Mouse (Mus musculus) kidney, postnatal 0 days (tissue): ENCODE results near the gene Keap1. TPM values are rescaled to one million over a fixed set of nuclear protein-coding genes. Genes with fewer than 3 reads are reported as not detected.

ENCODE experiments used
- ATAC-seq: fragments of 200-750 bp; cut with Nextera tagmentation; replicated peaks from 2 replicates; pipeline ENCODE4 v1.8.0; 2017; ENCODE audit warnings: low read depth, moderate number of reproducible peaks, moderate TSS enrichment, moderate library complexity; ENCODE audit not compliant: low FRiP score
- DNase-seq: peaks from one replicate; pipeline ENCODE4 v3.0.0-alpha.2; 2016; ENCODE audit warnings: low spot score
- H3K27ac ChIP-seq: fragments of 300-500 bp; sonication (generic); 2 replicates; pipeline ENCODE4 v1.5.1; 2014; ENCODE audit warnings: mild to moderate bottlenecking
- H3K27me3 ChIP-seq: fragments of 300-500 bp; sonication (generic); 2 replicates; pipeline ENCODE4 v1.6.1; 2014; ENCODE audit warnings: low read length, mixed read lengths; ENCODE audit not compliant: insufficient read depth
- H3K36me3 ChIP-seq: fragments of 300-500 bp; sonication (generic); 2 replicates; pipeline ENCODE4 v1.6.1; 2014; ENCODE audit warnings: low read length, mixed read lengths; ENCODE audit not compliant: insufficient read depth
- H3K4me1 ChIP-seq: fragments of 300-500 bp; sonication (generic); replicated peaks from 2 replicates; pipeline ENCODE4 v1.6.1; 2014; ENCODE audit warnings: antibody characterized with exemption, low read length, mixed read lengths; ENCODE audit not compliant: insufficient read depth
- H3K4me2 ChIP-seq: fragments of 300-500 bp; sonication (generic); 2 replicates; pipeline ENCODE4 v1.6.1; 2014; ENCODE audit warnings: mild to moderate bottlenecking, low read length, moderate library complexity, mixed read lengths
- H3K4me3 ChIP-seq: fragments of 300-500 bp; sonication (generic); replicated peaks from 2 replicates; pipeline ENCODE4 v1.5.1; 2014; ENCODE audit warnings: low read depth, low read length
- H3K9ac ChIP-seq: fragments of 300-500 bp; sonication (generic); 2 replicates; pipeline ENCODE4 v1.6.1; 2014; ENCODE audit warnings: low read depth, low read length
- H3K9me3 ChIP-seq: fragments of 300-500 bp; sonication (generic); replicated peaks from 2 replicates; pipeline ENCODE4 v1.6.1; 2016; ENCODE audit warnings: low read length, inconsistent platforms, mixed read lengths
- CTCF ChIP-seq: IDR thresholded peaks from 2 replicates; pipeline ENCODE4 v1.5.1; 2016; ENCODE audit warnings: antibody characterized with exemption, low read depth, mild to moderate bottlenecking, moderate library complexity
- WGBS: fragments of 180-500 bp; shearing (Covaris S2); extraction: QIAGEN DNeasy Blood & Tissue Kit; methylation state at CpG from one replicate; pipeline ENCODE4 v1.1.7; 2014; 5-methylcytosine and 5-hydroxymethylcytosine counted together
- polyA plus RNA-seq: library from polyadenylated mRNA; unstranded; fragments of >200 nt; fragmentation: Nextera tagmentation; extraction: Ambion mirVana; gene quantifications from 2 replicates; pipeline ENCODE4 v1.2.1, GENCODE M21; 2015

Keap1 gene
- polyA plus RNA-seq, 1 experiment from 2014 or later = 49.3 TPM

DNA sequence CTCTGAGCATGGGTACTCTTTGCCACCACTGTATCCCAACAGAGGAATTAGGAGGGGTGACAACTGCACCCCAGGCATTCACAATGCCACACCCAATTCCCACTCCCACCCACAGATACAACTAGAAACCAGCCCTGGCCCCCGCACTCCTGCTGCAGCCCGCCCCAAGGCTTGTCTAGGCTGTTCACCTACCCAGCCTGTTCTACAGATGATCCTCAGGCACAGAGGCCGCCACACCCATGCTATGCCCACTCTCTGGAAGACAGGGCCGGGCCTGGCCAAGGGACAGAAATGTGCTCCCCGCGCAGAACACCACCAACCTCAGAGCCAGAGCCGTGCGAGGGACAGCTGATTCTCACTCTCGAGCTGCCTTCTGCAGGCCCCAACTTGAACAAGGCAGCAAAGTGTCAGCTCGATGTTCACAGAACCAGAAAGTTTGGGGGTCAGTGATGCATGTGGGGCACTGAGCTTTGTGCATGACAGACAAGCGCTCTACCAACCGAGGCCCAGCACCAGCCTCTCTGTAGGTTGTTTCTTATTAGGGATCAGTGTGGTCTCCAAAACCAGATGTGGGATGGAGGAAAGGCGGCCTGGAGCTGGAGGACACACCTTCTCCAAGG lies 12.1 kb upstream of the Keap1 start:
- no peak for DNase-seq
- Histone ChIP-seq H3K9ac (no peak overlapping the region), H3K36me3 (no peaks in the 10 kb centered on the region), H3K4me2 (no peak overlapping the region), H3K9me3 (no peaks in the 10 kb centered on the region), H3K27ac (no peak overlapping the region), H3K27me3 (peaks cover 38% of the 10 kb centered on the region), H3K4me1 (no peaks in the 10 kb centered on the region; the same call in 1 of the 2 replicates), H3K4me3 (no peak overlapping the region)
- WGBS = 59% methylated on average over 13 of the region's 13 CpGs
- TF ChIP-seq CTCF = no peak
- ATAC-seq = no peak

DNA sequence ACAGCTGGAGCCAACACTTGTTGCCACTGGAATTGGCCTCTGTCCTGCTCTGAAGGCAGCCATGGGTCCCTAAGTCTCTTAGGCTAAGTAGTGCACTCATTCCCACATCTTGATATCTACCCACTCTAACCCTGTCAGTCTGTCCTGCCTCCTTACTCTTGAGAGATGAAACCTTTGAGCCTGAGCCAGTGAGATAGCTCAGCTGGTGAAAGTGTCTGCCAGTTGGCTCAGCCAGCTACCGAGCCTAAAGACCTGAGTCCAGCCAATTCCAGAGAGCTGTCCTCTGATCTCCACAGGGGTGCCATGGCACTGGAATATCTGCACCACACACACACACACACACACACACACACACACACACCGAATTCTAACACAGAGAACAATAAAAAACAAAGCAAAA lies 11.3 kb upstream of the Keap1 start:
- no peak for TF ChIP-seq CTCF
- H3K4me1 ChIP-seq = no peaks in the 10 kb centered on the region; the same call in 1 of the 2 replicates
- WGBS = 58% methylated on average over 2 of the region's 2 CpGs
- DNase-seq (no peak), ATAC-seq (no peak)
- no peak overlapping the region for H3K27ac ChIP-seq
- no peak overlapping the region for H3K9ac ChIP-seq
- H3K36me3 ChIP-seq = no peaks in the 10 kb centered on the region
- H3K4me3 ChIP-seq = no peak overlapping the region
- H3K9me3 ChIP-seq = no peaks in the 10 kb centered on the region
- no peak overlapping the region for H3K4me2 ChIP-seq
- peaks cover 43% of the 10 kb centered on the region for H3K27me3 ChIP-seq

DNA sequence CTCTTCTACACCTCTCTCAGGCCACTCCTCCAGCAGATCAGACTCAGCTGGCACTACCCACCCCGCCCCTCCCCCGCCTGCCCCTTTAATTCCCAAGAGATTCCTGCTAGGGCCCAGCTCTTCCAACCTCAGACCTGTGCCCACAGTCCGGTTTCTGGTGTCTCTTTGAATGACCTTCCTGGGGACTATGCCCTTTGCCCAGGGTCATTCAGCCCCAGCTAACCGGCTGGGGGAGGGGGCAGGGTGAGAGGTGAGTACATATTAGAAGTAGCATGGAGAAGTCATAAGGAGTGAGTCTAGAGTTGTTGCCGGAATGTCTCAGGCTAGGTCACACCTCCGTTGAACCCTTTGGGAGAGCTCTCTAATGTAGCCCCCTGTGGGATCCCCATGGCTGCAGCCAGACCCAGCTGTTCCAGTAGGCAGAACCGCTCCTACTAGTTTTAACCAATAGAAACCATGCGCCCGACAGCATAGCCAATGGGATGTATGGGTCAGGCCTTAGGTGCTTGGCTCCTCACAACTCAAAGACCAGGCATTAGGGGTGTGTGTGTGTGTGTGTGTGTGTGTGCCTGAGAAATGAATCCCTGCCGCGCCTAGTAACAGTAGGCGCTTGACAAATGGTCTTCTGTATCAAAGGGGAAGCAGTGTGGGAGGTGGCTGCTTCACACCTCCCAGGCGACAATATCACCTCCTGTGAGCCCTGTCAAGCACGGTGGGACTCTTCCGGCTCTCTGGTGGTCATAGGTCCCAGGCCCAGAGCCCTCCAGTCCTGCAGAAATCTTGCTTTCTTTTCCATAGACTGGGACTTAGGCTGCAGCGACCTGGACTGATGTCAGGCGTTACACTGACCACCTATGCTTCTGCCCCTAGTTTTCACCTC lies 10.7 kb upstream of the Keap1 start:
- H3K27me3 ChIP-seq = peaks cover 45% of the 10 kb centered on the region
- H3K36me3 ChIP-seq = no peaks in the 10 kb centered on the region
- 18% methylated on average over 17 of the region's 17 CpGs for WGBS
- no peak overlapping the region for H3K9ac ChIP-seq
- ATAC-seq (0 out of 2 replicates have a peak, but pooled peaks have one; percentile 7), DNase-seq (no peak)
- H3K4me1 ChIP-seq = peaks cover under 1% of the 10 kb centered on the region; the same call in 1 of the 2 replicates
- H3K4me2 ChIP-seq = no peak overlapping the region
- no peak overlapping the region for H3K4me3 ChIP-seq
- no peaks in the 10 kb centered on the region for H3K9me3 ChIP-seq
- H3K27ac ChIP-seq = no peak overlapping the region
- TF ChIP-seq CTCF = no peak

DNA sequence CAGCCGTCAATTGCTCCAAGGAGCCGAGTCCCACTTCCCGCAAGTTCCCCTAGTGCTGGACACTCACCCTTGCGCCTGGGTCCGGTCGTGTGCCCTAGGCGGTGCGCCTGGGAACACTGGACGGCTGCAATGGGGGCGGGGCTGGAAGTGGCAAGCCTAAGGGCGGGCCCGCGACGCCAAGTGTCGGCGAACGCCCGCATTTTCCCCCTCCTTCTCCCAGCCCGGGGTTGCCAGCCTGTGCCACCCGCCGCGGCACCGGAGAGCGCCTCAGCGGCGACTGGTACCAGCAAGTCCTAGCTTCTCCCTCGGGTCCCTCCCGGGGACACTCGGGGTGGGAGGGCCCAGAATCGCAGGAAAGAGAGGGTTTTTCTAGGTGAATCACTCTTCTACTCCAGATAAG lies 9.2 kb upstream of the Keap1 start, which contains the start of gene S1pr5:
Gene S1pr5, minus strand, starts transcription at position 118 of the 400 bp plus-strand sequence.
- no peaks in the 10 kb centered on the region for H3K36me3 ChIP-seq
- DNase-seq (no peak), ATAC-seq (0 out of 2 replicates have a peak, but pooled peaks have one; percentile 44)
- no peak for TF ChIP-seq CTCF
- H3K4me1 ChIP-seq = peaks cover 12% of the 10 kb centered on the region; the same call in 1 of the 2 replicates
- no peaks in the 10 kb centered on the region for H3K9me3 ChIP-seq
- no peak within 1 kb of the TSS for H3K27ac ChIP-seq
- H3K4me3 ChIP-seq = peak within 1 kb of the TSS; percentile 21; the same call in 1 of the 2 replicates
- H3K27me3 ChIP-seq = peaks cover 60% of the 10 kb centered on the region
- peak within 1 kb of the TSS; percentile 47 for H3K4me2 ChIP-seq
- WGBS = 1% methylated on average over 30 of the region's 30 CpGs
- H3K9ac ChIP-seq = no peak within 1 kb of the TSS

DNA sequence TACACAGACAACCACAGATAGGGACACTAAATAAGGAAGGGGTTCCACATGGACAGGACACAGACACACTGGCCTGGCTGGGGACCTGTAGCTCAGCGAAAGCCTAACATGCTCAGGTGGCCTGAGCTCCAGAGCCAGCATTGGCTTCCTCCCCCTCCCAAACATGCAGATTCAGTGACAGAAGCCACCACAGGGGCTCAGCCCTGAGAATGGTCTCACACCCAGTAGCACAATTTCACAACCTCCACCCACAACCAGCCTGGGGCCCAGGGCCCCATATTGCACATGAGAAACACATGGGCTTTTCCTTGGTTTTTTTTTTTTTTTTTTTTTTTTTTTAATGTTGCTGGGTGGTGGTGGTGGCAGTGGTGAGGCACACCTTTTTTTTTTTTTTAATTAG lies 7.2 kb upstream of the Keap1 start:
- Histone ChIP-seq H3K27ac (no peak overlapping the region), H3K27me3 (peaks cover 66% of the 10 kb centered on the region), H3K4me3 (no peak overlapping the region), H3K9ac (no peak overlapping the region), H3K36me3 (no peaks in the 10 kb centered on the region), H3K9me3 (no peaks in the 10 kb centered on the region), H3K4me2 (no peak overlapping the region), H3K4me1 (peaks cover 12% of the 10 kb centered on the region; the same call in 1 of the 2 replicates)
- no peak for DNase-seq
- ATAC-seq = no peak
- TF ChIP-seq CTCF = no peak
- WGBS = 86% methylated on average over 1 of the region's 1 CpGs

DNA sequence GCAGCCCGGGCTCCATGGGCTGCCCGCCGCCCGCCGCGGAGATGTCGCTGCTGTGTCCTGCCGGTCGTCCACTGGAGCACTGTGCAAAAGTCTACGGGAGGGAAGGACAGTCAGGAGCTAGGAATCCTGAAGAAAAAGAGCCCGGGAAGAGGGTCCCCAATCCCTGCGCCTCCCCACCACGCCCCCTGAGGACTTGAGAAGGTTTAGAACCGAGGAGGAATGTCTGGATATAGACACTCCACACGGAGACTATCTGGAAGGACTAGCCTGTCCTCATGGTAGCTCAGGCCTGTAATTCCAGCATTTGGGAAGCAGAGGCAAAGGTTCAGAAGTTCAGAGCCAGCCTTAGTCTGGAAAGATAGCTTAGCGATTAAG lies 5.9 kb upstream of the Keap1 start:
- no peak for ATAC-seq
- Histone ChIP-seq H3K4me2 (peak overlapping the region; percentile 79), H3K4me1 (peaks cover 12% of the 10 kb centered on the region; the same call in 1 of the 2 replicates), H3K36me3 (no peaks in the 10 kb centered on the region), H3K27ac (no peak overlapping the region), H3K27me3 (peaks cover 60% of the 10 kb centered on the region), H3K4me3 (peak overlapping the region; percentile 42), H3K9me3 (no peaks in the 10 kb centered on the region), H3K9ac (no peak overlapping the region)
- TF ChIP-seq CTCF = no peak
- WGBS = 3% methylated on average over 16 of the region's 16 CpGs
- no peak for DNase-seq
